Mouse (Mus musculus): ENCODE results near the gene Hfe2. TPM values are rescaled to one million over a fixed set of nuclear protein-coding genes. Genes with fewer than 3 reads are reported as not detected.

Gene Hfe2
- total RNA-seq, 2 experiments from 2014 or later = 590 to 675 TPM

GRCm38 (mm10) chr3:96566661-96567450, 41.9 kb downstream of the Hfe2 start:
- peak overlapping the region; percentile 61 for H3K27ac ChIP-seq
- no peak for DNase-seq

DNA sequence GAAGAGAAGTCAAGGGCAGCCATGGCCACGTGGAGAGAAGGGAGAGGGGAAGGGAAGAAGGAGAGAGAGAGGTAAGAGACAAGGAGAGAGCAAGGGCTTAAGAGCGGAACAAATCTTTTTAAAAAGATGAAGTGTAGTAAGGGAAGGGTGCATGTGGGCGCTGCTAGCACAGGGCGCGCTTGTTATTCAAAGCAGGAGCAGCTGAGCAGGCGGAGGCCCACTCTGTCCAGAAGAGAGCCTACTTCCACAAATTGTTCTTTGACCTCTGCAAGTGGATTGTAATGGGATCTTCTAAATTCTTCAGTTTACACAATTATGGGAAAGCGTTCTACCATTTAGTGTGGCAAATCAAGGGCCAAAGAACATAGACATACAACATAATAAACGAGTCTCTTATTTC, 43.6 kb downstream of the Hfe2 start:
- Histone ChIP-seq H3K4me3 (peak overlapping the region; percentile 26; the same call in 1 of the 2 replicates), H3K27ac (peak overlapping the region; percentile 99)
- intact Hi-C loops (cut with DNase I) = no loop called here
- DNase-seq = no peak
- no peak for TF ChIP-seq CTCF (IDR thresholded peaks at IDR 0.05)

More at GRCm38 (mm10) chr3:96566661-96567450, 41.9 kb downstream of the Hfe2 start:
- no peak for TF ChIP-seq CTCF (IDR thresholded peaks at IDR 0.05)
- intact Hi-C loops (cut with DNase I) = no loop called here
- H3K4me3 ChIP-seq = no peak overlapping the region

DNA sequence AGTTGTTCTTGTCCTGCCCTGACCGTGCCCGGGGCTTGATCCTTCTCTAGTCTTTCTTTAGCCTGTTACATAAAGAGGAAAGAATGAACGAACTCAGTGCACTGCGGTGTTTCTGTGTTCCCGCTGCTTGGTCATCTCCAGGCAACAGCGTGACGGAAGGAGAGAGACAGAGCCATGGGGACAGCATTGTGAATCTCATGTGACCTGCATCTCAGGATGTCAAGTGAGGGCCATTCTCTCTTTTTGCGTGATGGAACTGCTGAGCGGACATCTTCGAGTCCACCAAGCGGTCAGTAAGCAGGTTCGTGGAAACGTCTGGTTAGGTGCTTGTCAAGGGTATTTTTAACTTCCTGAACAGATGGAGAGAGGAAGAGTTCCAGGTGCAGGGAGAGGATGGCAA, 44.5 kb downstream of the Hfe2 start:
- TF ChIP-seq CTCF (IDR thresholded peaks at IDR 0.05) = no peak
- Histone ChIP-seq H3K4me3 (peak overlapping the region; percentile 54), H3K27ac (peak overlapping the region; percentile 99)
- peak; percentile 40 for DNase-seq
- intact Hi-C loops (cut with DNase I) = no loop called here

DNA sequence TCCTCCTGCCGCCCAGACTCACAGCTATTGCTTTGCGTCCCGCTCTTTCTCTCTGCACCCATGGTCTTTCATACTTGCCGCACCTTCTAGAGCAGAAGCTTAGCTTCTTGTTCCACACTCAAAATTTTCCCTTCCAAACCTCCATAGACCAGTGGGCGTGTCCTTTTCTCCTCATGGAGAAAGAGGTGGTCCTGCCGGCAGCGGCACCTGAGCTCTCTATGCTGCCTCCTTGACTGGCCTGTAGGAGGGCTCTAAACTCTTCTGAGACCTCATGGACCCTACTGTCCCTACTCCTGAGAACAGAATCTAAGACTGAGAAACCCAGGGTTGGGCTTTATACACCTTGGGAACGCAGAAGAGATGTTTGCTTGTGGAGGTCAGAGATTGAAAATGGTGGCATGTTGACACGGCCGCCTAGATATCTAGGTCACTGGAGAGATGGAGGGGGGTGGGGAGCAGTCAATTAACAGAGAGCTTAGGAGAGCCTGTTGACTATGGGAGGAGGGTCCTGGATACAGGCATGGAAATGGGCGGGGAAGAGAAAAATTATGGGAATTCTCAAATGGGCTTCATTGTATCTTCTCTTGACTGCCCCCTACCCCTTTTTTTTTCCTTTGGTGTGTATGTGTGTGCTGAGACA, 45.1 kb downstream of the Hfe2 start:
- intact Hi-C loops (cut with DNase I) = no loop called here
- no peak for DNase-seq
- H3K27ac ChIP-seq = peak overlapping the region; percentile 99
- H3K4me3 ChIP-seq = peak overlapping the region; percentile 54
- no peak for TF ChIP-seq CTCF (IDR thresholded peaks at IDR 0.05)

DNA sequence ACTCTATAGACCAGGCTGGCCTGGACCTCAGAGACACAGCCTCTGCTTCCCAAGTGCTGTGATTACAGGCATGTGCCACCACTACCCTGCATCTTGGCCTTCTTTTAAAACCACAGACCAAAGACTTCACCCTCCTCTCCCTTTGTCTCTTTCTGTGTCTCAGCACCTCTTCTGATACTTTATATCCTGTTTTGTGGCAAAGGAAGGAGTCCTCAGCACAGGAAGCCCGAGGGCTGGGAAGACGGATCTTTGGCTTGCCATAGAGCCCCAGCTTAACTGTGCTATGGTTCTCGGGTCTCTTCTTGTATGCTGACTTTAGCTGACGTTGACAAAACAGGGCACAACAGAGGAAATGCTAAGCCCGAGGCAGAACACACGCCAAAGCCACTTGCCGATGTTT, 45.7 kb downstream of the Hfe2 start:
- no peak for DNase-seq
- peak overlapping the region; percentile 99 for H3K27ac ChIP-seq
- intact Hi-C loops (cut with DNase I) = no loop called here
- no peak for TF ChIP-seq CTCF (IDR thresholded peaks at IDR 0.05)
- H3K4me3 ChIP-seq = peak overlapping the region; percentile 54

DNA sequence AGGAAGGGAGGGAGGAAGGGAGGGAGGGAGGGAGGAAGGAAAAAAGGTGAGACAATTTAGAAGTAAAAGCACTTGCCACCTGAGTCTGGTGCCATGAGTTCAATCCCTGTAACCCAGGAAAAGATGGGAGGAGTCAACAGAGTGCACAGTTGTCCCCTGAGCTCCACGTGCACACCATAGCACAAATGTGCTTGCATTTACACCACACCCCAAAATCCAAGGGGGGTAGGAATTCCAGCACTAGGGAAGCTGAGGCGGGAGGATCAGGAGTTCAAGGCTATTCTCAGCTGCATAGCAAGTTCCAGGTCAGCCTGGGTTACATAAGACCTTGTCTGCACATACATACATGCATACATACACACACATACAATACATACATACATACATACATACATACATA, 46.4 kb downstream of the Hfe2 start:
- intact Hi-C loops (cut with DNase I) = no loop called here
- peak overlapping the region; percentile 54 for H3K4me3 ChIP-seq
- no peak for DNase-seq
- H3K27ac ChIP-seq = peak overlapping the region; percentile 99
- no peak for TF ChIP-seq CTCF (IDR thresholded peaks at IDR 0.05)

- DNase-seq = peak; percentile 58
- Histone ChIP-seq H3K4me3 (peak overlapping the region; percentile 54), H3K27ac (peak overlapping the region; percentile 99)
- intact Hi-C loops (cut with DNase I) = no loop called here
- no peak for TF ChIP-seq CTCF (IDR thresholded peaks at IDR 0.05)
These were observed 47.1 kb downstream of the Hfe2 start for GRCm38 (mm10) chr3:96571896-96572698.

DNA sequence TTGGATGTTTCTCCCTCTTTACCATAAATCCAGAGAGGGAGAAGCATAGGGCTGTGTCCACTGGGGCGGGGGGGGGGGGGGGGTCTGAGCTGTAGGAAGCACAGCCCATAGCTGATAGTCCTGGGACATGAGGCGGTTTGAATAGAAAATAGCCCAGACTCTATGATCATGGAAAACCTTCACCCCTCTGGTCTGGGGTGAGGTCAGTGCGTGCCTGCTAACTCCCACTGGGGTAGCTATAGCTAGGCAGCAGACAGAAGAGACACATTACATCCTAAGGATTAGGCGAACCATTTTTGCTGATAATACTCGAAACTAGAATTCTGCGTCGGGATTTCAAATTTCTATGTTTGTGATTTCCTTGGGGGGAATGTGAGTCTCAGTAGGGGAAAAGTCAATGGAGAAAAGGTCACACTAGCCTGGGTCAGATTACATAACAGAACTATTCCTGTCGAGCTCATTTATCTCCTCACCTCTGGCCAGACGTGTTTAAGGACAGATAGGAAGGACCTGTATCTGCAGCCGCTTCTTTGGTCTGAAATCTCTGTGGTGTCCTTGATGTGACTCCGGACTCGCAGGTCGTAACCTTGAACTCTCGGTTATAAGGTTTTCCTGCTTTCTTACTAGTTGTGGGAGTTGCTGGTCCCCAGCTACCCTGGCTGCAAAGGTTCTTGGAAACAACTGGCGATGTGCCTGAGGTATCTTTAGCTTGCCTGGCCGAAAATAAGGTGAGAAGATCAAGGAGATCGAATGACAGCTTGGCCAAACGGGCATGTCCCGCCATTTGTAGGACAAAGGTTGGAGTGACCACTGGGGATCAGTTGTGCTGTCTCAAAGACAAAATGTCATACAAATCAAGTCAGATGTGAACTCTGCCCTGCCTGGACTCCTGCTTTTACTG, 48.9 kb downstream of the Hfe2 start:
- DNase-seq = peak; percentile 75
- no peak for TF ChIP-seq CTCF (IDR thresholded peaks at IDR 0.05)
- intact Hi-C loops (cut with DNase I) = no loop called here
- H3K27ac ChIP-seq = peak overlapping the region; percentile 99
- H3K4me3 ChIP-seq = peak overlapping the region; percentile 63

DNA sequence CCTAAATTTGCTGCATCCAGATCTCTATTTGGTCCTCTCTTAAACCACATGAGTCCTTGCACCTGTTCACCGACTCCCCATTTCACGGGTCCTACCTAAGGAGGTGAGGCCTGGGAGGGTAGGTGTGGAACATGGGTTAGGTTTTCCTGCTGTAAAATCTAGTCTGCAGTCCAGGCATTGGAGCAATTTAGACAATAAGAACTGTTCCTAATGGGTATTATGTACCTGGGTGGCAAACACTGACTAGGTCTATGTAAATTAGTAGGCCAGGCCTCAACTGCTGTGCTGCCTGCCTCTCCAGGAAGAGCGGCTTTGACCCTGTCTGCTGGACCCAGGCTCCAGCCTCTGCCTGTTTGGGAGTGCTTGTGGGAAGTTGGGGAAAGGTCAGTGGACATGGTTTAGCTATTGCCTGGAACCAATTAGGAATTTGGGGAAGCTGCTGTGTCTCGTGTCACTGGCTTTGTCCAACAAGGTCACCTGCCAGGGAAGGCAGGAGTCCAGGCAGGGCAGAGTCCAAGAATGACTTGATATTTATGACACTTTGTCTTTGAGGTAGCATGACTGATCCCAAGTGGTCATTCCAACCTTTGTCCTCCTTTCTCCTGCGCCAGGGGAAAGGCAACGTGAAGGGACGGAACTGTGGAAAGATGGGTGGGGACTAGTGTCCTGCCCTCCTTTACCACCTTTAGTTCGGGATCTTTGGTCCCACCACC, 50.5 kb downstream of the Hfe2 start:
- intact Hi-C loops (cut with DNase I) = no loop called here
- Histone ChIP-seq H3K4me3 (peak overlapping the region; percentile 63), H3K27ac (peak overlapping the region; percentile 99)
- peak; percentile 85 for DNase-seq
- TF ChIP-seq CTCF (IDR thresholded peaks at IDR 0.05) = no peak

- H3K27ac ChIP-seq = peak overlapping the region; percentile 99
- H3K4me3 ChIP-seq = peak overlapping the region; percentile 63
- intact Hi-C loops (cut with DNase I) = loop anchor here (1.0 kb wide), 1 partner anchor 19 kb away; the partner anchor contains the start of gene Txnip
- DNase-seq = peak; percentile 89
- TF ChIP-seq CTCF (IDR thresholded peaks at IDR 0.05) = no peak
These were observed 51.2 kb downstream of the Hfe2 start for GRCm38 (mm10) chr3:96576005-96576658.

Data from gastrocnemius, adult 2 months (tissue).